Mouse (Mus musculus) inflammation-experienced regulatory T-cells, adult 6 months (primary cell): Measurements from ENCODE around the gene Rbm5. TPM values are rescaled to one million over a fixed set of nuclear protein-coding genes. Genes with fewer than 3 reads are reported as not detected.
A peak's percentile ranks its signal among the peaks of the same experiment; 100 is the strongest.

Experiments
- ATAC-seq: one replicate; pipeline ENCODE4 v1.8.0; 2017
- polyA plus RNA-seq, 3 experiments: library from polyadenylated mRNA; unstranded; fragments of 100-300 nt; shearing (Covaris generic); gene quantifications; one replicate each; pipeline ENCODE4 v1.2.1; 2017

Gene Rbm5
- 100 to 1,000 TPM; 305 to 399 (median 332) TPM for polyA plus RNA-seq

DNA sequence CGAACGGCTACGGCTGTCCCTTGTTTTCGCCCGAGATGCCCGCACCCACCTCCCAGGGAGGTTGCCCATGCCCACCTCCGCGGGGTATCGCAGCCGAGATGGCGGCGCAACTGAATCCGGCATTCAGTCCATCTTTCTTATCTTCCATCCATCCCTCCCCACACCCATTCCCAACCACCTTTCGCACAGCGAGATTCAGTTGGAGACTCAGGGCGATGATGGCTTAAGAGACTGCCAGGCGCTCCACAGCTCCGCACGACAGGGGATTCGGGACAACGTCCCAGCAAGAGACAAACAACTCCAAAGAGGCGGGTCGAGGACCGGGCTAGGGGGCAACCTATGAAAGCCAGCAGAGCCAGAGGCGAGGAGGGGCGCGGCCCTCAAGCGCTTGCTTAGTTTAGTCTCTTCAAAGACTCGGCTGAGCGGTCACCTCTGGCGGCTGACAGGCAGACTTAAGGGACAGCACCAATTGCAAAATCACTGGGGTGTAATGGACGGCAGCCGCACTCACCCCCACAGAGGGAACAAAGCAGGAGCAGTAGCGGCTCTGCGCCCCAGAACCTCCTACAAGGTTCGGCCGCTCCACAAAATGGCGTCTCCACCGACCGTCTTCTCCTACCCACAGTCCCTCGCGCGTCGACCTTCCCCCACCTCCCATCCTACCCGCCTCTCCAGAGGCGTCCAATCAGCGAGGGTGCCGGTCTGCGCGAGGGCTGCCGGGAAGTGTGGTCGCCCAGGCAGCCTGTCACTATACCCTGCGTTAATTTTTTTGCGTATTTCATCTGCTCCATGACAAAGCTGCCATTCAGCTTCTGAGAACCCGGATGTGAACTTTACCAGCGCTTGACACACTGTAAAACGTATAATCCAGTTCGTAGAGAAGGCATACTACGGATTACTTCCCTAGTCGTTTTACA is at the start of gene Rbm5:
TSS of gene Rbm5 (minus strand) at position 623 of the 917 bp plus-strand sequence.
- peak; percentile 100 for ATAC-seq

GRCm38 (mm10) chr9:107812132-107812531 is 41.3 kb upstream of the Rbm5 start:
- no peak for ATAC-seq

DNA sequence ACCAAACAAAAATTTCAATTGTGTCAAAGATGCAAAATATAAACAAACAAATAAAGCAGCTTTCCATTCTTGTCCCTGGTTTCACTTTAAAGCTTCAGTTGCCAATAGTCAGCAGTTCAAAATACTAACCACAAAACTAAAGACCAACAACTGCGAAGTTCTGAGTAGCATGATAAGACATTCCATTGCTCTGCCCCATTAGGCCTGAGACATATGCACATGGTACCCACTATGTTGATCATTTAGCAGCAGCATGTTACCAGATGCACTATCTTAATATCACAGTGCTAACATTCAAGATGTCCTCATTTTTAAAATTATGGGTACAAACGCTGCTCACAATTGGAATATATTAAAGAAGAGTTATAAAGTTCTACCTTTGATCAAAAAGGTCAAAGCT is 40.2 kb upstream of the Rbm5 start:
- no peak for ATAC-seq

DNA sequence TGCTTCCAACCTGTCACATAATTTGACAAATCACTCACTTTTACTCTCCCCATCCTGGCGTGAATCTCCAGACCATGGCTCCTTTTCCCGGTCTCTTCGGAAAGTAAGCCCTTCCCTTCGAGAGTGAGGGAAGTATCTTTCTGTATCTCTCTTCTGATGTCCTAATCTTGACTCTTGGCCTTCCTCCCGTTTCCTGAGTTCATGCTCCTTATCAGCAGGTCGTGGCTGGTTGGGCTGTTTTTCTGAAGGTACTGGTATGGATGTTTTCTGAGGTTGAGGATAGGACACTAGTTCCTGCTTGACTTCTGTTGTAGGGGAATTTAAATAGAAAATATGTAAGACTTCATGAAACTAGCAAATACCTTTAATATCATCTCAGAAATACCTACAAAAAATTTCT is 20.9 kb upstream of the Rbm5 start:
- no peak for ATAC-seq

DNA sequence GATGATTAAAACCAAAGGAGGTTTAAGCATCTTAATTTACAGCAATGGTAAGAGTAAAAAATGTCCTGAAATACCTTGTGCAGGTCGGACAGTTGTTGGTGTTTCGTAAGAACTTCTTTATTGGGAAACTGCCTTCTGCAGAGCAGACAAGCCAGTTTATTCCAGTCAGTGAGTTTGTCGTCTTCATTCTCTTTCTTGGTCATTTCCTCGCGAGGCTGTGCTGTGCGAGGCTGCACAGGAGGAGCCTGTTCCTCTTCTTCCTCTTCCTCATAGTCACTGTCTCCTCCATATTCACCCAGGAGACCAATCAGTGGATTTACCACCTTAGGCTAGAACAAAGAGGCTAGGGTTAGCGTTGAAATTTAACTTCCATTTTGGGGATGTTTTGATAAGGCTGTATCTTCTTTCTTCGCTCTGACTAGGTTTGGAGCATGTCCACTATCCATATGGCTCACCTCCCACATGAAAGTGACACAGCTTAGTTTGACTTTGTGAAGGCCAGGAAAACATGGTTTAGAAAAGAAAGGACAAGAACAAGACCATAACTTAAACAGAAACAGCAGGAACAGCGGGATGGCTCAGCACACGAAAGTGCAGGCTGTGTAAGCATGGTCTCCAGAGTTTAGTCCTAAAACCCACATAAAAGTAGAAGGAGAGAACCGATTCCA is 11.9 kb upstream of the Rbm5 start:
- ATAC-seq: no peak

DNA sequence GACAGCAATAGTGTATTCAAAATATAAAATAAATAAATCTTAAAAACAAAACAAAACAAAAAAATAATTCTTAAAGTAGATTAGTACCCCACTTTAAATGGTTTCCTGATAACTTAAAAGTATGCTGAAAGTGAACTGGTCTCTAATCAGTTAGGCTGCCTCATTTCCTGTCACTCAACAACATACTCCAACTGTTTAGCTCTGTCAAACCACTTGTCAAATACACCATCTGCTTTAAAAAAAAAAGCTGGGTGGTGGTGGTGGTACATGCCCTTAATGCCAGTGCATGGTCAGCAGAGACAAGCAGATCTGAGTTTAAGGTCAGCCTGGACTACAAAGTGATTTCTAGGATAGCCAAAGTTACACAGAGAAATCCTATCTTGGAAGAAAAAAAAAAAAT is 6.0 kb upstream of the Rbm5 start:
- no peak for ATAC-seq

- no peak for ATAC-seq
Measured at GRCm38 (mm10) chr9:107774411-107774810, 3.6 kb upstream of the Rbm5 start.

DNA sequence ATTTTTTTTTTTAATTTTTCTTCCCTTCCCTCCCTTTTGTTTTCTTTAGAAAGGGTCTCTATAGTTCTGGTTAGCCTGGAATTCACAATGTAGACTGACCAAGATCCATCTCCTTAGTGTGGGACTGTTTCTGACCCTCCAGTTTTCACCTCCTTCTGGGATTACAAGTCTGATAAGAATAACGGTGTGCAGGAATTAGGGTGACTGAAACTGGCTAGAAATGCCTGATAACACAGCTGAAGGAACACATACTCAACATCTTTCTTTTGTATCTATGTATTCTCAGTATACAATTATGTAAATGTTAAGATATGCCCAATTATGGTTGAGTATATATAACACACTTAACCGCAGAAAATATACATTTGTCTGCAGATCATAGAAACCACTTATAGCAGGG is 986 bp upstream of the Rbm5 start:
- no peak for ATAC-seq

- ATAC-seq: no peak
Measured at GRCm38 (mm10) chr9:107770037-107770373, 791 bp downstream of the Rbm5 start.

- ATAC-seq: no peak
Measured at GRCm38 (mm10) chr9:107769445-107770000, 1.3 kb downstream of the Rbm5 start.

GRCm38 (mm10) chr9:107768851-107769250 is 1.9 kb downstream of the Rbm5 start:
- ATAC-seq: no peak

GRCm38 (mm10) chr9:107759593-107759992 is 11.2 kb downstream of the Rbm5 start:
- no peak for ATAC-seq

DNA sequence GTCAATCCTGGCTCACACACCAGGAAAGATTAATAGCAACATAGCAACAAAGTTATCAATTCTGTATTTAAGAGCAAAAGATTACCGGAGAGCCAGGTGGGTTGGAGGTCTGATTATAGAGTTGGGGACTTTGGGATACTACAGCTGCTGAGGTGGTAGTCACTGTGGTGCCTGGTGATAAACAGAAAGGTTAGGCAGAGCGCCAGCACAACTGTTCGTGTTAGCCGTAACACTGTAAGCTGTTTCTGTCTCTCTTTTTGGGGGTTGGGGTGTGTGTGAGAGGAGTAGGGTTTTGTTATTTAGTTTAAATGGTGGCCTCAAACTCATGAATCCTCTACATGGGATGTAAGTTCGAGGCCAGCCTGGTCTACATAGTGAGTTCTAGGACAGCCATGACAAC is 20.4 kb downstream of the Rbm5 start:
- ATAC-seq: no peak

- no peak for ATAC-seq
Measured at GRCm38 (mm10) chr9:107748063-107748462, 22.7 kb downstream of the Rbm5 start.

GRCm38 (mm10) chr9:107747310-107747709 is 23.5 kb downstream of the Rbm5 start:
- no peak for ATAC-seq

GRCm38 (mm10) chr9:107746679-107747078 is 24.1 kb downstream of the Rbm5 start:
- ATAC-seq: no peak

- ATAC-seq: no peak
Measured at GRCm38 (mm10) chr9:107744061-107744460, 26.7 kb downstream of the Rbm5 start.

DNA sequence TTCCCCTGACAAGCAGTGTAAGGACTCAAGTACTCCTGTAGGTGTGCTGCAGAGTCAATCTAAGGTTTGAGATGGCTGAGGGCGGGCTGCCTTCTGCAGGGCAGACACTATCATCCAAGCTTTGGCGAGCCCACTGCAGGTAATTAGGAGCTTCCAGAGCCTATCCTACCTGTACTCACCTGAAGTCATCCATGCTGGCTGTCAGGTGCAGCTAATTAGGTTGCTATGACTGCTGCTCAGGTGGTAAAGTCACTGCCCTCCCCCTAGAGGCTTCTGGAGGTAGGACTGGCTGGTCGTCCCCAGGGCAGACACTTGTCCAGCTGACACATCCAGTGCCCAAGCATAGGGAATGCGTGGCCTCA is 32.0 kb downstream of the Rbm5 start:
- ATAC-seq: no peak

DNA sequence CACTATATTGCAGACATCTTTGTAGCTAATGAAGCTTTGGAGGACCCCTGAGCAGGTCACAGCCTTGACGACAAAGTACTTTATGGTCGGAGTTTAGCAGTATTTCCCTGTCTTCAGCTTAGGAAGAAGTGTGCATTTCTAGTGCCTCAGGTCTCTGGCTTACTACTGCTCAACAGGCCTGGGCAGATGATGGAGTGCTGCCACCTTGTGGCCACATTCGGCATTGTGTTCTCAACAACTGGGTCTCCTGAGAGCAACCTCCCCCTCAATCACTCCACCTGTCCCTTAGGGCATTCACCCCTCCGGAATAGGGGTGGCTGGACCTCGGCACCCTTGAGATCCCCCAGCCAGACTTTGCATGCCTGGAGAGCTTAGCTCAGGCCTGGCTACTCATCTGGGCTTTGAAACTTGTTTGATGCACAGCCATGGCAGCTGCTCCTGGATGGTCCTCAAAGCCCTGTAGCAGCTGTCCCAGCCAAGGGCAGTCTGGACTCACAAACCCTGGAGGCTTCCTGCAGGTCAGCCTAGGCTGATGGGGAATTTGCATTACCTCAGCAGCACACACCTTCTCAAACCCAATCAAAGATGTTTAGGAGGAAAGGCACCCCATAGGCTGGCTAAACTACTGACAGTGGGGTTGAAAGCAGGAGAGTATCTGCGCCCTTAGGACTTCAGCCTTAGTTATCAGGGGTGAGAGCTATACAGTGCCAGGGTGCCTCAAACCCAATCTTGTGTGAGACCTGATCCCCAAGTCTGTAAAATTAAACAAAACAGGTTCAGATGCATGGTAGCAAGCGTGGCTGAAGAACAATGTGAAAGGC is 32.6 kb downstream of the Rbm5 start:
- ATAC-seq: peak; percentile 55

DNA sequence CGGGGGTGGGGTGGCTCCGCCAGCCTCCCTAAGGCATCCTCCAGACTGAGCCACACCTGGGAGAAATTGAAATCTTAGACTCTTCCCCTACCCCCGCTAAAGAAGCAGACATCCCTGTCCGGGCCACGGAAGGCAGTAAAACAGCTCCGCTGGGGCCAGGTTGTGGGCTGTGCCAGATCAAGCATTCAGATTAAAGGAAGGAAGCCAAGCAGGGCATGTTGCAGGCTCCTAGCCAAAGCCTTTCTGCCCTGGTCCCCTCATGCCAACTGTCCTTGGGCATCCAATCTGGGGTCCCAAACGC is 34.7 kb downstream of the Rbm5 start:
- peak; percentile 28 for ATAC-seq

DNA sequence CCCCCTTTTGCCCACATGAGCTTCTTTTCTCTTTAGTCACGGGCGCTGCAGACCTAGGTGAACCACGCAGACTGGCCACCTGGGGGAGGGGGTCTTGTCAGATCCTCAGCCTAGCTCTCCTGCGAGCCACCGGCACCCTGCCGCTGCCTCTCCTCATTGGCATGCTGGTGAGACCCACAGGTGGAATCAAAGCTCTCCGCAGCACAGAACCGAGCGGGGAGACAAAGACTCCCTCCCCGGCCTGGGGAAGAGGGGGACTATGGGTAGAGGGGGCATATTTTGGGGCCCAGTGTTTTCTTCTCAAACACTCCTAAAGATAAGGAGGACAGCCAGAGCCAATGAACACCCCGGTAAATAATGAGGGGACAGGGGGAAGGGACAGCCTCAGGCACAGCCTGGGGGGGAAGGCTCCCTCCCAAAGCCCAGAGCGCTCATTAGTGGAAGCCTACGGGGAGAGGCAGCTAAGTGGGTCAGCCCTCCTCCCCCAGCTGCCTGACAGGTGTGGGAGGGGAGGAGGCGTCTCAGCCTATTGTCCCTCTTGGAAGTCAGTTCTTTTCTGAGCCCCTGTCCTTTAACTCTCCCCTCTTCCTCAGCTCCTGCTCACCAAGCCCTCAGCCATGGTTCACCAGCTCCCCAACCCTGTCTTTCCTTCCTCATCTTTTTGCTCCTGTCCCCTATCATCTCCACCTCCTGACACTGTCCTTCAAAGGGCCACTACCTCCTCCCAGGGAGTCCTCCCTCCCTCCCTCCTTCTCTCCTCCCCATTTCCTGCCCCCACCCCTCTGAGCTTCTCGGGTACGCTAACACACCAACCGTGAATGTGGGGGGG is 35.2 kb downstream of the Rbm5 start:
- peak; percentile 18 for ATAC-seq

DNA sequence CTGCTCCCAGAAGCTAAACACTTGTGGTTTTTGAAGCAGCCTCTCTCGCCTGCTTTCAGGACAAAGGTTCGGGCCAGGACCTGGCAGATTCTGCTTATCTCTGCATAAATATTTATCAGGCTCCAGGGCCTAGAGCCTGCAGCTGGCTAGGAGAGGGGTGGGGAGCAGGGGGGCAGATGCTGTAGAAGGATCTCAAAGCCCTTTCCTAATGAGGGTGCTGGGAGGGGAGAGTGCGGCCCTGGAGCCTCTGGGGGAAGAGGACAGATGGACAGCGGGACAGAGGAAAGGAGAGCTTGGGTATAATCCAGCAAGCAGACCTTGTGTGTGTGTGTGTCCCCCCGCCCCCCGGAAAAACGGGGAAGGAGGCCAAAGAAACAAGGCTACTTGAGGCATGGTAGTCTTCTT is 36.2 kb downstream of the Rbm5 start:
- ATAC-seq: no peak
